Mouse (Mus musculus) kidney, adult 9 months (tissue): ENCODE measurements around the gene Nlrp14.
"Not testable (repeated sequence)": the region's sequence is repeated elsewhere in the genome, so short reads cannot be mapped to it uniquely, and the experiment has no call there.

ENCODE experiments used
- DNase-seq: peaks from one replicate; pipeline ENCODE4 v3.0.0; 2022

The Nlrp14 gene

GRCm38 (mm10) chr7:107166690-107167089 lies at the start of gene Nlrp14:
TSS of gene Nlrp14 (plus strand) at chr7:107166990.
- DNase-seq: no peak

- not testable (repeated sequence) for DNase-seq
Measured at GRCm38 (mm10) chr7:107130983-107131382, 35.8 kb upstream of the Nlrp14 start, which contains the start of gene Olfr715. TSS of gene Olfr715 (minus strand) at chr7:107131083.

- not testable (repeated sequence) for DNase-seq
Measured at GRCm38 (mm10) chr7:107138027-107138426, 28.8 kb upstream of the Nlrp14 start, which contains the start of gene Olfr716. TSS of gene Olfr716 (plus strand) at chr7:107138327.

- no peak for DNase-seq
Measured at GRCm38 (mm10) chr7:107180406-107180805, 13.6 kb downstream of the Nlrp14 start.

GRCm38 (mm10) chr7:107201817-107202216 lies 35.0 kb downstream of the Nlrp14 start:
- no peak for DNase-seq

GRCm38 (mm10) chr7:107207843-107208242 lies 41.1 kb downstream of the Nlrp14 start:
- no peak for DNase-seq

GRCm38 (mm10) chr7:107209204-107209860 lies 42.5 kb downstream of the Nlrp14 start, which contains the start of gene Rbmxl2:
TSS of gene Rbmxl2 (plus strand) at chr7:107209445.
- DNase-seq: no peak

- DNase-seq: peak; percentile 1
Measured at GRCm38 (mm10) chr7:107210126-107210576, 43.4 kb downstream of the Nlrp14 start.

- DNase-seq: peak; percentile 32
Measured at GRCm38 (mm10) chr7:107215723-107216122, 48.9 kb downstream of the Nlrp14 start.

- DNase-seq: no peak
Measured at GRCm38 (mm10) chr7:107216845-107217244, 50.1 kb downstream of the Nlrp14 start.

- DNase-seq: no peak
Measured at GRCm38 (mm10) chr7:107236854-107237253, 70.1 kb downstream of the Nlrp14 start.

GRCm38 (mm10) chr7:107237498-107237897 lies 70.7 kb downstream of the Nlrp14 start:
- DNase-seq: no peak

GRCm38 (mm10) chr7:107241371-107241883 lies 74.6 kb downstream of the Nlrp14 start:
- no peak for DNase-seq
